Mouse (Mus musculus) CD4-positive, CD25-positive, alpha-beta regulatory T cell, adult 2 months (primary cell): Measurements from ENCODE around the gene Smtnl1.
A peak's percentile ranks its signal among the peaks of the same experiment; 100 is the strongest.

Experiments
- DNase-seq: peaks from one replicate; pipeline ENCODE4 v3.0.0-alpha.2; 2012; ENCODE audit warnings: low read depth, low spot score

Smtnl1 gene

DNA sequence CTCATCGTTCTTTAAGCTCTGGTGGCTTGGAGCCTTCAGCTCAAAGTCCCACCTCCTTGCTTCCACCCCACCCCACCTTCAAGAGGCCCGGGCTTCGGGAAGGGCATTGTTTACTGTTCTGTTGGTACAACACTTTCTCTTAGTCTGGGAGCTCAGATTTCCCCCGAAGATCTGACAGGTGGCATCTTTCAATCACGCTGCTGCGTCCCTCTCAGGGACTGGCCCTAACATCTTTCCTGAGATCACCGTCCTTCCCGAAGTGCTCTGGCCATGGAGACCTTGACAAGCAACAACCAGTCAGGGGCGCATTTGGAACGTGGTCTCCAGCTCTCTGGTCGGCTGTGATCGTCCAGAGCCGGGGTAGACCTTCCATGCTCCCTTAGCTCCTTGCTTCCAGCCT is at the start of gene Smtnl1:
Gene Smtnl1, minus strand, starts transcription at position 101 of the 400 bp plus-strand sequence.
- no peak for DNase-seq

- peak; percentile 55 for DNase-seq
Measured at GRCm38 (mm10) chr2:84870623-84871160, 48.2 kb upstream of the Smtnl1 start.

GRCm38 (mm10) chr2:84868977-84869376 is 46.5 kb upstream of the Smtnl1 start:
- no peak for DNase-seq

GRCm38 (mm10) chr2:84868521-84868943 is 46.1 kb upstream of the Smtnl1 start:
- peak; percentile 68 for DNase-seq

GRCm38 (mm10) chr2:84865616-84866571 is 43.4 kb upstream of the Smtnl1 start:
- peak; percentile 64 for DNase-seq

- no peak for DNase-seq
Measured at GRCm38 (mm10) chr2:84862231-84862630, 39.8 kb upstream of the Smtnl1 start.

- DNase-seq, result no peak
Measured at GRCm38 (mm10) chr2:84861430-84861829, 39.0 kb upstream of the Smtnl1 start.

DNA sequence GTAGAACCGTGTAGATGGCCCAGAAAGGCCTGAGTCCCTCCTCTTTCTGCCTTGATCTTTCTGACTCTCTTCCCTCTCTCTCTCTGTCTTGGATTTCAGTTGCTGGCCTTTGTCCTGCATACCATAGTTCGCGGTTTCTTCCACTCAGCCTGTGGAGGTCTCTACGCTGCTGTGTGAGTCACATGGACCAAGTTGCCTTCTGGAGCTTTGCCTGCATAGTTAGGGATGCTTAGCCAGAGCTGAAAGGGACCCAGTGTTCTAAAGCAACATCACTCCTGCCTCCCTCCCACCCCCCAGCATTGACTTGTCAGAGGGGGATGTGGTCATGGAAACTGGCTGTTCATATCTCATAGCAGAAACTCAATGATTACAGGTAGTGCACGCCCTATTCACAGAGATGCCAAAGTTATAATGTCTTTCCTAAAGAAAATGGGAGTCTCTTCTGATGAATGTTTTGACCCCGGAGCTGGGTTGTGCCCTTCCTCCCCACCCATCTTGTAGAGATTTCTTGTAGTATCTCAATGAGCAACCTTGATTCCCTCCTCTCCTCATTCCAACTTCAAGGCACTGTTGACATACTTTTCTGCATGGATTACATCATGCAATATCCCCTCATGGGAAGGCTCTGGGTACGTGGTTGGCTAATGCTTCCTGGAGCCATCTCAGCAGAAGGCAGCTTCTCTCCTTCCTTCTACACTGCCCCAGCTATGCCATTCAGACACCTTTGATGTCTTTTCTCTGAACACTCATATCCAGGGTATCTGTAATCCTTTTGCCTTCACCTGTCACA is 37.7 kb upstream of the Smtnl1 start:
- no peak for DNase-seq

DNA sequence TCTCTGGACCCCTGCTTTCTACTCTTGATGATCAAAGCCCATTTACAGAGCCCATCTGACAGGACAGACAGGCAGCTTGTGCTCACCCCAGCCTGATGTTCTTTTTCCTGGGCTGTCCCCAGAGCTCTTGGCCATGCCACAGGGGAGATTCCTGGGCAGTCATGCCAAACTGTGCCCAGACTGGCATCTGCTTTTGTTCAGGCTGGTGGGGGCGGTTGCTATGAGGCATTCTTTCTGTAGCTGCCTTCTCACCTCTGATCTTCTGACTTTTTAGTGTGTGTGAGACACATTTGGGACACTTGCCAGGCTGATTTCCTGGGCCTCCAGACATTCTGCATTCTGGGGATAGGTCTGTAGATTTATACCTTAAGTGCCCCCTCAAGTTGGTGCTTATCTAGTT is 36.1 kb upstream of the Smtnl1 start:
- DNase-seq, result no peak

GRCm38 (mm10) chr2:84855732-84856131 is 33.3 kb upstream of the Smtnl1 start:
- peak; percentile 72 for DNase-seq

DNA sequence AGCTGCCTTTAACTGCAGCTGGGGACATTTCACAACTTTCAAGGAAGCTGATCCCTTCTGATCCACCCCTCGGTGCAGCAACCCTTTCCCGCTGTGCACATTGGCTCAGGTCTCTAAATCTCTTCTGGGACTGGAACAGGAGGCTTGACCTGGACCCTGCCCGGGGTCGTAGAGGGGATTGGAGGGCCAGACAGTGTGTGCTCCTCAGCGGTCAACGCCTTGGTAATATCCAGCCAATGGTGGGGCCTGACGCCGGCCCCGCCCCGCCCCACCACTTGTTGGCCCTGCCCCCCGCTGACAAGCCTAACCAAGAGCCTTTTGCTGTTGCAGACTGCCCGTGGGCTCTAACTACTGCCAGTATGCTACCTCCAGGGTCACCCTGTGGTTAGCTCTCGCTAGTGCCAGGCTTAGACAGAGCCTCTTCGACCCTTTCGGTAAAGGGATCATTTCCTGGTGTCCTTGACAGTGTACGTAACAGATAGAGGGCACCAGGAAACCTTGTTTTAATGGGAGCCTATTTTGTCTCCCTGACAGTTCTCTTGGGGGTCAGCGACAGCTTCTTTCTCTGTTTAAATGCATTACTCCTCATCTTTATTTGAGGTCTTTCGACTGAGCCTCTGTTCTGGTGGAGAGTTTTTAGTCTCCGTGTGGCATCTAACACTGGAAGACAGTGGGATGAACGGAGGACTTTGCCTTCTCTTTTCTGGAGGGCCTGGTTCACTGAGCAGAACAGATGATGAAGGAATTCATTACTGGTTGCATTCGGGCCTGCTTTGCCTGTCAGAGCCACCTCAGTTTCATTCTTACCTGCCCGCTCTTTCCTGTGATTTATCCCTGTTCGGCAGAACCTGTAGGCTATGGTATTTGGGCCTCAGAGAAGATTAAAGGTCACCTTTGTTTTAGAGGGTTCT is 28.9 kb upstream of the Smtnl1 start:
- DNase-seq, result no peak

DNA sequence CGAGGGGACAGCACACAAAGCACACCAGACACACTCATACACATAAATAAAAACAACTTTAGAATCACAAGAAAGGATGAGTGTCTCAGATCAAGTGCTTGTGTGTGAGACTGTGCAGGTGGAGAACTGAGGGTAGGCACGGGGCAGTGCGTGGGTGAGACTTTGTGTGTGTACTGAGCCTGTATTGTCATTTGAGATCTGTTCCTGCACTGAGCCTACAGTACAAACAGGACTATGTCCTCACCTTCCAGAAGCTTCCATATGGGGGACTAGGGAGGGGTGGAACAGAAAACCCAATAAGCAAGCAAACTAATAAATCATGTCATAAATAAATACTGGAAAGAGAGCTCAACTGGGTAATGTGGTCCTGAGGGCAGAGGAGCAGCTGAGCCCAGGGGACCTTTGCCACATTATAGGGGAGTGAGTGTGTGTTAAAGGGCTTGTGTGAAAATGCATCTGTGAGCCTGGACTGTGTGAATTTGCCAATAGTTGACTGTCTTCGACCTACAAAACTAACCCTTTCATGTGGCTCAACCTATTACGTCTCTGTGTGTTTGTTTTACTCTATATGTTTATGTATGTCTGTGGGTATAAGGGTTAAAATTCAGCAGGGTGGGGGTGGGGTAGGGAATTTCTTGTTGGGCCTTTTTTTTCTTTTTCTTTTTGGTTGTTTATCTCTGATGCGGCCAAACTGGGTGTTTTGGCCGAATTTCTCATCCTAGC is 28.1 kb upstream of the Smtnl1 start:
- no peak for DNase-seq

DNA sequence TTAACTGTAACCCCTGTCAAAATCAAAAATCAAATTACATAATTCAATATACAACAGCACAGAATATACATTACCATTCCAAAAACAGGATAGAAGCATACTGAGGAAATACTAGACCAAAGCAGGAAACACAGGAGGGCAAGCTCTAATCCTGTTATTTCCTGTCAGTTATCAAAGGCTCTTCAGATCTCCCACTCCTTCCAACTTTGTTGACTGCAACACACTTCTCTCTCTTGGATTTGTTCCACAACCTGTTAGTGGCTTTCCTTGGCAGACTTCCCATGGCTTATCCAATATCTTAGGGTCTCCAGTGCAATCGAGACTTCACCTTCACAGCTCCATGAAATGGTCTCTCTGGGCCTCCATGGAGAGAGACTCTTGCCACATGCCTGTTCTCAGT is 22.8 kb upstream of the Smtnl1 start:
- DNase-seq, result no peak

GRCm38 (mm10) chr2:84843654-84844053 is 21.2 kb upstream of the Smtnl1 start:
- DNase-seq, result peak; percentile 11

DNA sequence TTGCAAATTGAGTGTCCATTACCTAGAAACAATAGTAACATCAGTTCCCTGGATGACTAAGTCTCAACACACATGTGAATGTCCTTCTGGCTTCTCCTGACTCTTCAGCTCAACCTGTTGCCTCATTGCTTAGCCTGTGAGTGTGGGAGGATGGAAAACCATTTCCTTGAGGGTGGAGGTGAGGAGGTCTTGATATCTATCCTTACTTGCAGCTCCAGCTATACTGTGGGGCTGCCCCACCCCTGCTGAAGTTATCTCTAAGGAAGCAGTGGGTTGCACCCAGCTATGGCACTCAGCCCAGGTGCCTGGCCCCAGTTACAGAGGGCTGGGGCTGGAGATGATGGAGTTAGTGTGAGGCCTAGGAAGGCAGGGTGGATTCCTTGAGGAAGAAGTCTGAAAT is 19.5 kb upstream of the Smtnl1 start:
- DNase-seq, result no peak

DNA sequence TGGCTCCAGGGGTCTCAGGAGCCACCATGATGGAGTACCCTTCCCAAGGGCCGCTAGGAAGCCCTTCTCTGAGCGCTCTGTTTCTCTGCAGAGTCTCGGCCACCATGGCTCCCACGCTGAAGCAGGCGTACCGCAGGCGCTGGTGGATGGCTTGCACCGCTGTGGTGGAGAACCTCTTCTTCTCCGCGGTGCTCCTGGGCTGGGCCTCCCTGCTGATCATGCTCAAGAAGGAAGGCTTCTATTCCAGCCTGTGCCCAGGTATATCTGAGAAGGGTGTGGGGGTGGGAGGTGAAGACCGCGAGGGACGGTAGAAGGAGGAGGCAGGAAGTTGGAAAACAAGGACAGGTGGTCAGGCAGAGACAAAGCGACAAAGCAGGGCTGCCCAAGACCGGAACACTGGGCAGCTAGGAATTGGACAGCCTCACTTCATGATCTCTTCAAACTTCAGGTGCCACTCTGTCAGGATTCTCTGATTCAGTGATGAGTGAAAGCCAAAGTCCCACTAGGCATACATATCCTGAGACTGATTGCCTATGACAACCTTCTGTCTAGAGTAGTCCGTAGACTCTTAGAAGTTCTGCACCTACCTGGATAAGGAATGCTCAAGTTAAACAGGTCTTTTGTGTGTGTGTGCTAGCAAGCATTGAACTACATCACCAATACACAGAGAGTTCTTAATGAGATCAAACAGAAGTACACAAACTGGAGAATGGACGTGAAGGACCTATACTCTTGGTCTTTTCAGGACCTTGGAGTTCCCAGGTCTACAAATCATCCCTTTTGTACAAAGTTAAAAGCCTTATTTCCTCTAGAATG is 18.5 kb upstream of the Smtnl1 start:
- no peak for DNase-seq

DNA sequence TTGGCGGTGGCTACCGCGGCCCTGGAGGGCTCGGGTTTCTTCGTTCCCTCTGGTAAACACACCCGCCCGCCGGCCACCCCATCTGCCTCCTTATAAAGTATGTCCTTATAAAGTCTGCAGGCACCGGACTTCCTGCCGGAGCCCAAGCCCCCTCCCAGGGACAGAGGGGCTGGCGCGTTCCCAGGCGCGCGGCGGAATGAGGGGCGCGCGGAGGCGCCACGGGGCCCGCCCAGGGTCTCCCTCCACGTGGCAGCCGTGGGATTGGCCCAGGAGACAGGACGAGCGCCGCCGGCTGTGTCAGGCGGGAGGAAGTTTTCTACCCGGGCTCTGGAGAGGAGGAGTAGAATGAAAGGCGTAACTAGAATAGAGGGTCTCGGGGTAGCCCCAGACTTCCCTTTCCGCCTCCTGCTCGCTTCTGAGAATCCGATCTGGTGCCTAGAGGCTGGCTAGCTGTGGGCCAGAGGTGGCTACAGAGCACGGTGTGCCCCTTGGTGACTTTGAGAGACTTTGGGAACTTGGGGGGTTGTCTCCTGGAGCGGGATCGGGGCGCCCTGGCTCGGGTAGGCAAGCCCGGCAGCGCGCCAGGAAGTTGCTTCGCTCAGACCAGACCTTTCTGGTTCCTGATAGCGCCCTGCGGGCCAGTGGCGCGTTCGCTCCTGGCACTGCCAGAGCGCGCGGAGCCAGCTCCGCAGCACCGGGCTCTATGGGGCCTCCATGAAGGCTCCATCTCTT is 17.7 kb upstream of the Smtnl1 start:
- peak; percentile 53 for DNase-seq

- peak; percentile 30 for DNase-seq
Measured at GRCm38 (mm10) chr2:84838993-84839980, 16.8 kb upstream of the Smtnl1 start.
